Mouse (Mus musculus): Measurements from ENCODE around the gene Hcn3.

The Hcn3 gene

GRCm38 (mm10) chr3:89100811-89101210 lies 59.2 kb downstream of the Hcn3 start, which contains the start of gene Gm43738:
Gene Gm43738, minus strand, starts transcription at chr3:89101099.
- DNase-seq (ENCODE audit: low read depth, low spot score), result peak; percentile 18

All from CD4-positive helper T cell, adult 2 months (primary cell).